25 mouse cellular contexts compared by ENCODE assay signal in genomic region chr14:98808117-98808516, GRCm38 (mm10).
DNase-seq lines count a peak whose midpoint lies in the region; ATAC-seq and TF ChIP-seq lines count a peak whose summit lies in the region.
"Had no signal": no experiment of that assay in that cellular context is flagged by ENCODE, and none has a peak within 500 bp of the region (broad histone marks: within the 10 kb centered on the region; RNA-seq: fewer than 3 reads in every experiment).

No protein-coding gene starts in this region.

- no peak for TF ChIP-seq CTCF in lung, embryonic 14.5 days (IDR thresholded peaks at IDR 0.05; ENCODE audit: low read depth)
- no peak for TF ChIP-seq CTCF in lung, adult 2 months (IDR thresholded peaks at IDR 0.05; ENCODE audit: insufficient read depth, low read length)

- peak; percentile 17 for DNase-seq in embryonic facial prominence, embryonic 14.5 days (ENCODE audit: low spot score)
- DNase-seq in embryonic facial prominence, embryonic 10.5 days (ENCODE audit: low spot score): no peak
- DNase-seq in lung, embryonic 14.5 days: peak; percentile 56
- no peak for DNase-seq in lung, adult 2 months
- DNase-seq in lung, postnatal 14 days: no peak
- no peak for DNase-seq in heart, adult 18-20 months
- DNase-seq: adrenal gland, adult 8-10 months; adrenal gland, postnatal 14 days; adrenal gland, postnatal 36 days; cerebellum, adult 11-12 months; cerebellum, adult 2 months; cerebellum, adult 9-10 months; cerebellum, postnatal 10 days; cerebellum, postnatal 25 days; embryo, embryonic 11 days had no signal

- no peak for TF ChIP-seq POLR2A in lung, adult 2 months (IDR thresholded peaks at IDR 0.05; ENCODE audit: borderline replicate concordance, extremely low read depth, low read depth, low read length)

- no peak for ATAC-seq in embryonic facial prominence, embryonic 14.5 days (ENCODE audit: low read depth)
- peak; percentile 82 for ATAC-seq in lung, embryonic 14.5 days (ENCODE audit: insufficient read depth)
- ATAC-seq in lung, embryonic 16.5 days (ENCODE audit: low read depth): peak; percentile 51
- ATAC-seq: activated CD4-positive, CD25-positive, alpha-beta regulatory T cell, adult 4 months; forebrain, embryonic 14.5 days; forebrain, embryonic 16.5 days; Patski had no signal

- no peak overlapping the region for H3K27ac ChIP-seq in embryonic facial prominence, embryonic 14.5 days (replicated peaks; ENCODE audit: low read depth, low read length)
- no peak overlapping the region for H3K27ac ChIP-seq in embryonic facial prominence, embryonic 10.5 days (replicated peaks)
- H3K27ac ChIP-seq in lung, embryonic 14.5 days (ENCODE audit: low read depth): 0 out of 2 replicates have a peak overlapping the region, but pooled peaks have one; percentile 18
- no peak overlapping the region for H3K27ac ChIP-seq in lung, embryonic 16.5 days (ENCODE audit: low read length)
- H3K27ac ChIP-seq: embryonic facial prominence, embryonic 12.5 days; embryonic facial prominence, embryonic 15.5 days; forebrain, embryonic 10.5 days; forebrain, embryonic 12.5 days had no signal

- H3K9ac ChIP-seq in embryonic facial prominence, embryonic 14.5 days (ENCODE audit: low read depth, low read length): no peak overlapping the region
- H3K9ac ChIP-seq in lung, embryonic 14.5 days: no peak overlapping the region
- no peak overlapping the region for H3K9ac ChIP-seq in lung, embryonic 16.5 days (ENCODE audit: low read length)
- H3K9ac ChIP-seq: embryonic facial prominence, embryonic 12.5 days; embryonic facial prominence, embryonic 15.5 days; forebrain, embryonic 12.5 days had no signal

- WGBS in embryonic facial prominence, embryonic 14.5 days: 44% methylated on average over 1 of the region's 1 CpGs
- WGBS in embryonic facial prominence, embryonic 10.5 days: 73% methylated on average over 1 of the region's 1 CpGs
- WGBS in lung, embryonic 14.5 days: 22% methylated on average over 1 of the region's 1 CpGs
- WGBS in lung, adult 2 months: 54% methylated on average over 1 of the region's 1 CpGs
- WGBS in lung, embryonic 16.5 days: 24% methylated on average over 1 of the region's 1 CpGs

- H3K9me3 ChIP-seq in embryonic facial prominence, embryonic 14.5 days (ENCODE audit: control insufficient read depth, low read length): no peaks in the 10 kb centered on the region
- H3K9me3 ChIP-seq in embryonic facial prominence, embryonic 10.5 days: no peaks in the 10 kb centered on the region
- H3K9me3 ChIP-seq in lung, embryonic 14.5 days (ENCODE audit: low read depth, low read length): no peaks in the 10 kb centered on the region
- H3K9me3 ChIP-seq in lung, embryonic 16.5 days (ENCODE audit: control insufficient read depth, low read length): no peaks in the 10 kb centered on the region
- H3K9me3 ChIP-seq: embryonic facial prominence, embryonic 12.5 days; embryonic facial prominence, embryonic 15.5 days; forebrain, embryonic 10.5 days; forebrain, embryonic 12.5 days had no signal

- H3K27me3 ChIP-seq in embryonic facial prominence, embryonic 14.5 days (replicated peaks; ENCODE audit: control insufficient read depth, insufficient read depth, low read length): no peaks in the 10 kb centered on the region
- H3K27me3 ChIP-seq in embryonic facial prominence, embryonic 10.5 days (replicated peaks; ENCODE audit: low read depth, poor library complexity, severe bottlenecking): no peaks in the 10 kb centered on the region
- H3K27me3 ChIP-seq in lung, embryonic 14.5 days (ENCODE audit: insufficient read depth, low read length): no peaks in the 10 kb centered on the region
- no peaks in the 10 kb centered on the region for H3K27me3 ChIP-seq in lung, embryonic 16.5 days (ENCODE audit: control insufficient read depth, insufficient read depth, low read depth, low read length)
- H3K27me3 ChIP-seq: embryonic facial prominence, embryonic 12.5 days; embryonic facial prominence, embryonic 15.5 days; forebrain, embryonic 12.5 days had no signal

- no peaks in the 10 kb centered on the region for H3K36me3 ChIP-seq in embryonic facial prominence, embryonic 14.5 days (ENCODE audit: control insufficient read depth, insufficient read depth, low read length)
- H3K36me3 ChIP-seq in embryonic facial prominence, embryonic 10.5 days (replicated peaks): no peaks in the 10 kb centered on the region
- H3K36me3 ChIP-seq in lung, embryonic 14.5 days (ENCODE audit: insufficient read depth): no peaks in the 10 kb centered on the region
- H3K36me3 ChIP-seq in lung, embryonic 16.5 days (ENCODE audit: control insufficient read depth, insufficient read depth, low read length): no peaks in the 10 kb centered on the region
- H3K36me3 ChIP-seq: embryonic facial prominence, embryonic 12.5 days; embryonic facial prominence, embryonic 15.5 days; forebrain, embryonic 10.5 days; forebrain, embryonic 12.5 days had no signal

- H3K4me2 ChIP-seq in embryonic facial prominence, embryonic 14.5 days (ENCODE audit: low read depth, low read length): no peak overlapping the region
- H3K4me2 ChIP-seq in lung, embryonic 14.5 days: no peak overlapping the region
- H3K4me2 ChIP-seq in lung, embryonic 16.5 days (ENCODE audit: low read depth, low read length): no peak overlapping the region
- H3K4me2 ChIP-seq: embryonic facial prominence, embryonic 12.5 days; embryonic facial prominence, embryonic 15.5 days; forebrain, embryonic 12.5 days had no signal

- no peak overlapping the region for H3K4me3 ChIP-seq in embryonic facial prominence, embryonic 14.5 days (ENCODE audit: low read depth, low read length)
- H3K4me3 ChIP-seq in embryonic facial prominence, embryonic 10.5 days: no peak overlapping the region
- no peak overlapping the region for H3K4me3 ChIP-seq in lung, embryonic 14.5 days (ENCODE audit: low read depth, low read length)
- H3K4me3 ChIP-seq in lung, adult 2 months (replicated peaks; ENCODE audit: extremely low read depth, low read depth, low read length): no peak overlapping the region
- no peak overlapping the region for H3K4me3 ChIP-seq in lung, embryonic 16.5 days (ENCODE audit: low read length)
- H3K4me3 ChIP-seq: embryonic facial prominence, embryonic 12.5 days; embryonic facial prominence, embryonic 15.5 days; erythroblast, embryonic 14.5 days; forebrain, embryonic 10.5 days; forebrain, embryonic 12.5 days had no signal

- no peaks in the 10 kb centered on the region for H3K4me1 ChIP-seq in embryonic facial prominence, embryonic 14.5 days (ENCODE audit: control insufficient read depth, insufficient read depth, low read length)
- no peaks in the 10 kb centered on the region for H3K4me1 ChIP-seq in embryonic facial prominence, embryonic 10.5 days
- H3K4me1 ChIP-seq in lung, embryonic 14.5 days (ENCODE audit: insufficient read depth): no peaks in the 10 kb centered on the region
- H3K4me1 ChIP-seq in lung, adult 2 months (ENCODE audit: control insufficient read depth, insufficient read depth, low read length): no peaks in the 10 kb centered on the region
- no peaks in the 10 kb centered on the region for H3K4me1 ChIP-seq in lung, embryonic 16.5 days (replicated peaks; ENCODE audit: control insufficient read depth, insufficient read depth, low read length)
- H3K4me1 ChIP-seq: embryonic facial prominence, embryonic 12.5 days; embryonic facial prominence, embryonic 15.5 days; forebrain, embryonic 10.5 days; forebrain, embryonic 12.5 days had no signal

Comparison
In these comparisons a context has a peak if more than half of its experiments do, and no peak if none do; other contexts are left out.
1. DNase-seq: peak in embryonic facial prominence, embryonic 14.5 days (single experiment) and lung, embryonic 14.5 days (single experiment); none in embryonic facial prominence, embryonic 10.5 days (single experiment), lung, adult 2 months (single experiment), lung, postnatal 14 days (single experiment) and heart, adult 18-20 months (0 of 2).